Mouse (Mus musculus) kidney, postnatal 0 days (tissue): ENCODE results near the gene Myd88. TPM values are rescaled to one million over a fixed set of nuclear protein-coding genes. Genes with fewer than 3 reads are reported as not detected.

Experiments
- ATAC-seq: fragments of 200-750 bp; cut with Nextera tagmentation; replicated peaks from 2 replicates; pipeline ENCODE4 v1.8.0; 2017; ENCODE audit warnings: low read depth, moderate number of reproducible peaks, moderate TSS enrichment, moderate library complexity; ENCODE audit not compliant: low FRiP score
- DNase-seq: peaks from one replicate; pipeline ENCODE4 v3.0.0-alpha.2; 2016; ENCODE audit warnings: low spot score
- H3K27ac ChIP-seq: fragments of 300-500 bp; sonication (generic); 2 replicates; pipeline ENCODE4 v1.5.1; 2014; ENCODE audit warnings: mild to moderate bottlenecking
- H3K27me3 ChIP-seq: fragments of 300-500 bp; sonication (generic); 2 replicates; pipeline ENCODE4 v1.6.1; 2014; ENCODE audit warnings: low read length, mixed read lengths; ENCODE audit not compliant: insufficient read depth
- H3K36me3 ChIP-seq: fragments of 300-500 bp; sonication (generic); 2 replicates; pipeline ENCODE4 v1.6.1; 2014; ENCODE audit warnings: low read length, mixed read lengths; ENCODE audit not compliant: insufficient read depth
- H3K4me1 ChIP-seq: fragments of 300-500 bp; sonication (generic); replicated peaks from 2 replicates; pipeline ENCODE4 v1.6.1; 2014; ENCODE audit warnings: antibody characterized with exemption, low read length, mixed read lengths; ENCODE audit not compliant: insufficient read depth
- H3K4me2 ChIP-seq: fragments of 300-500 bp; sonication (generic); 2 replicates; pipeline ENCODE4 v1.6.1; 2014; ENCODE audit warnings: mild to moderate bottlenecking, low read length, moderate library complexity, mixed read lengths
- H3K4me3 ChIP-seq: fragments of 300-500 bp; sonication (generic); replicated peaks from 2 replicates; pipeline ENCODE4 v1.5.1; 2014; ENCODE audit warnings: low read depth, low read length
- H3K9ac ChIP-seq: fragments of 300-500 bp; sonication (generic); 2 replicates; pipeline ENCODE4 v1.6.1; 2014; ENCODE audit warnings: low read depth, low read length
- H3K9me3 ChIP-seq: fragments of 300-500 bp; sonication (generic); replicated peaks from 2 replicates; pipeline ENCODE4 v1.6.1; 2016; ENCODE audit warnings: low read length, inconsistent platforms, mixed read lengths
- CTCF ChIP-seq: IDR thresholded peaks from 2 replicates; pipeline ENCODE4 v1.5.1; 2016; ENCODE audit warnings: antibody characterized with exemption, low read depth, mild to moderate bottlenecking, moderate library complexity
- WGBS: fragments of 180-500 bp; shearing (Covaris S2); extraction: QIAGEN DNeasy Blood & Tissue Kit; methylation state at CpG from one replicate; pipeline ENCODE4 v1.1.7; 2014; 5-methylcytosine and 5-hydroxymethylcytosine counted together
- polyA plus RNA-seq: library from polyadenylated mRNA; unstranded; fragments of >200 nt; fragmentation: Nextera tagmentation; extraction: Ambion mirVana; gene quantifications from 2 replicates; pipeline ENCODE4 v1.2.1, GENCODE M21; 2015

The Myd88 gene
- polyA plus RNA-seq, 1 experiment from 2014 or later: 26.5 TPM

GRCm38 (mm10) chr9:119290791-119291190 is 50.4 kb downstream of the Myd88 start:
- 94% methylated on average over 3 of the region's 3 CpGs for WGBS
- H3K4me2 ChIP-seq: no peak overlapping the region
- no peak for TF ChIP-seq CTCF
- DNase-seq: no peak
- H3K4me1 ChIP-seq: no peaks in the 10 kb centered on the region
- H3K9ac ChIP-seq: no peak overlapping the region
- H3K36me3 ChIP-seq: no peaks in the 10 kb centered on the region
- H3K27me3 ChIP-seq: no peaks in the 10 kb centered on the region
- H3K9me3 ChIP-seq: no peaks in the 10 kb centered on the region
- no peak for ATAC-seq
- no peak overlapping the region for H3K27ac ChIP-seq
- H3K4me3 ChIP-seq: no peak overlapping the region

Other genes with a start within 250 kb of the Myd88 start
- 17.3 and 17.8 TPM in 2 replicates for gene Plcd1, start 247.9 kb downstream of the Myd88 start, polyA plus RNA-seq
- 6.4 and 6.6 TPM in 2 replicates for gene Dlec1, start 238.9 kb downstream of the Myd88 start, polyA plus RNA-seq
- gene Acaa1b, start 184.3 kb downstream of the Myd88 start, polyA plus RNA-seq: 72.8 and 79.8 TPM in 2 replicates
- gene Gm47289, start 182.2 kb downstream of the Myd88 start, polyA plus RNA-seq: not detected in 2 replicates
- gene Slc22a13, start 132.3 kb downstream of the Myd88 start, polyA plus RNA-seq: 45.6 and 53.7 TPM in 2 replicates
- 10.8 and 11.0 TPM in 2 replicates for gene Oxsr1, start 19.0 kb downstream of the Myd88 start, polyA plus RNA-seq
- 122 and 128 TPM in 2 replicates for gene Acaa1a, start 1.7 kb downstream of the Myd88 start, polyA plus RNA-seq
- 43.8 and 47.8 TPM in 2 replicates for gene Xylb, start 16.0 kb upstream of the Myd88 start, polyA plus RNA-seq
- gene Slc22a14, start 24.1 kb upstream of the Myd88 start, polyA plus RNA-seq: 0.34 and 0.38 TPM in 2 replicates
- gene Acvr2b, start 60.7 kb upstream of the Myd88 start, polyA plus RNA-seq: 17.6 and 20.2 TPM in 2 replicates
- 11.2 and 13.9 TPM in 2 replicates for gene Exog, start 103.5 kb upstream of the Myd88 start, polyA plus RNA-seq
- gene Scn5a, start 237.6 kb upstream of the Myd88 start, polyA plus RNA-seq: 0.12 and 0.18 TPM in 2 replicates